In genomic region chr19:47279372-47279771, GRCm38 (mm10) we compare ENCODE assay signal across 11 mouse cellular contexts.
DNase-seq lines count a peak whose midpoint lies in the region; ATAC-seq lines count a peak whose summit lies in the region.
"Had no signal": no experiment of that assay in that cellular context is flagged by ENCODE, and none has a peak within 500 bp of the region (broad histone marks: within the 10 kb centered on the region; RNA-seq: fewer than 3 reads in every experiment).

No protein-coding gene starts in this region.

- H3K4me1 ChIP-seq in embryonic facial prominence, embryonic 14.5 days (ENCODE audit: control insufficient read depth, insufficient read depth, low read length) = peaks cover 10% of the 10 kb centered on the region
- peaks cover 49% of the 10 kb centered on the region for H3K4me1 ChIP-seq in heart, embryonic 12.5 days (replicated peaks)
- H3K4me1 ChIP-seq in limb, embryonic 10.5 days = no peaks in the 10 kb centered on the region
- H3K4me1 ChIP-seq: embryonic facial prominence, embryonic 12.5 days had no signal

- H3K27me3 ChIP-seq in embryonic facial prominence, embryonic 14.5 days (replicated peaks; ENCODE audit: control insufficient read depth, insufficient read depth, low read length) = no peaks in the 10 kb centered on the region
- H3K27me3 ChIP-seq in heart, embryonic 12.5 days (replicated peaks) = no peaks in the 10 kb centered on the region
- H3K27me3 ChIP-seq in limb, embryonic 10.5 days (ENCODE audit: low read depth, poor library complexity, severe bottlenecking) = no peaks in the 10 kb centered on the region
- H3K27me3 ChIP-seq: embryonic facial prominence, embryonic 12.5 days had no signal

- H3K4me2 ChIP-seq in embryonic facial prominence, embryonic 14.5 days (ENCODE audit: low read depth, low read length) = no peak overlapping the region
- H3K4me2 ChIP-seq in heart, embryonic 12.5 days = no peak overlapping the region
- H3K4me2 ChIP-seq: embryonic facial prominence, embryonic 12.5 days had no signal

- WGBS in embryonic facial prominence, embryonic 14.5 days = 73% methylated on average over 4 of the region's 4 CpGs
- WGBS in heart, embryonic 12.5 days = 53% methylated on average over 4 of the region's 4 CpGs
- 91% methylated on average over 4 of the region's 4 CpGs for WGBS in limb, embryonic 10.5 days

- H3K4me3 ChIP-seq in embryonic facial prominence, embryonic 14.5 days (ENCODE audit: low read depth, low read length) = no peak overlapping the region
- H3K4me3 ChIP-seq in heart, embryonic 12.5 days = no peak overlapping the region
- H3K4me3 ChIP-seq in limb, embryonic 10.5 days = no peak overlapping the region
- H3K4me3 ChIP-seq: embryonic facial prominence, embryonic 12.5 days had no signal

- H3K9me3 ChIP-seq in embryonic facial prominence, embryonic 14.5 days (ENCODE audit: control insufficient read depth, low read length) = no peaks in the 10 kb centered on the region
- H3K9me3 ChIP-seq in heart, embryonic 12.5 days (replicated peaks) = 0 out of 2 replicates have a peak, but pooled peaks cover 6% of the 10 kb centered on the region
- H3K9me3 ChIP-seq in limb, embryonic 10.5 days (replicated peaks) = no peaks in the 10 kb centered on the region
- H3K9me3 ChIP-seq: embryonic facial prominence, embryonic 12.5 days had no signal

- H3K36me3 ChIP-seq in embryonic facial prominence, embryonic 14.5 days (ENCODE audit: control insufficient read depth, insufficient read depth, low read length) = peaks cover 90% of the 10 kb centered on the region
- H3K36me3 ChIP-seq in heart, embryonic 12.5 days = peaks cover 77% of the 10 kb centered on the region
- peaks cover 100% of the 10 kb centered on the region for H3K36me3 ChIP-seq in limb, embryonic 10.5 days

- DNase-seq in kidney, adult 8-10 months = peak; percentile 18 to 34
- no peak for DNase-seq in kidney, adult 18-20 months
- DNase-seq in embryonic facial prominence, embryonic 14.5 days (ENCODE audit: low spot score) = no peak
- DNase-seq in limb, embryonic 10.5 days (ENCODE audit: low spot score) = no peak
- DNase-seq in thymus, adult 18-20 months = no peak
- DNase-seq in ovary, postnatal 10 days (ENCODE audit: low spot score) = no peak
- no peak for DNase-seq in frontal cortex, postnatal 14 days (ENCODE audit: low spot score in 2 of 2)
- DNase-seq: thymus, postnatal 36 days had no signal

- peak overlapping the region; percentile 77 for H3K27ac ChIP-seq in embryonic facial prominence, embryonic 14.5 days (replicated peaks; ENCODE audit: low read depth, low read length)
- H3K27ac ChIP-seq in heart, embryonic 12.5 days (ENCODE audit: poor library complexity, severe bottlenecking) = peak overlapping the region; percentile 73
- H3K27ac ChIP-seq in limb, embryonic 10.5 days = 0 out of 2 replicates have a peak overlapping the region, but pooled peaks have one; percentile 57
- H3K27ac ChIP-seq: embryonic facial prominence, embryonic 12.5 days had no signal

- ATAC-seq in embryonic facial prominence, embryonic 14.5 days (ENCODE audit: low read depth) = no peak
- ATAC-seq in heart, embryonic 12.5 days (ENCODE audit: insufficient number of reproducible peaks, low FRiP score) = no peak
- ATAC-seq: inflammation-experienced regulatory T-cells, adult 6 months had no signal

- H3K9ac ChIP-seq in embryonic facial prominence, embryonic 14.5 days (ENCODE audit: low read depth, low read length) = no peak overlapping the region
- no peak overlapping the region for H3K9ac ChIP-seq in heart, embryonic 12.5 days
- H3K9ac ChIP-seq: embryonic facial prominence, embryonic 12.5 days had no signal

Comparison
In these comparisons a context has a peak if more than half of its experiments do, and no peak if none do; other contexts are left out.
1. DNase-seq: peak in kidney, adult 8-10 months (2 of 2); none in kidney, adult 18-20 months (single experiment), embryonic facial prominence, embryonic 14.5 days (single experiment), limb, embryonic 10.5 days (single experiment), thymus, adult 18-20 months (0 of 2), ovary, postnatal 10 days (single experiment) and frontal cortex, postnatal 14 days (0 of 2).
2. Peak in every context shown above with its lines, with median percentiles within 50 percentile points of each other: H3K27ac ChIP-seq.